Mouse (Mus musculus): Measurements from ENCODE around the gene Lmod3. TPM values are rescaled to one million over a fixed set of nuclear protein-coding genes. Genes with fewer than 3 reads are reported as not detected.

The Lmod3 gene
- polyA plus RNA-seq, 1 experiment = not detected

GRCm38 (mm10) chr6:97278014-97278787 lies 25.6 kb upstream of the Lmod3 start:
- Histone ChIP-seq H3K27ac (ENCODE audit: insufficient read depth, low read depth, low read length) (no peak overlapping the region), H3K4me3 (ENCODE audit: insufficient read depth, low read length) (peak overlapping the region; percentile 29), H3K4me1 (ENCODE audit: control insufficient read depth, insufficient read depth, low read length) (peaks cover 6% of the 10 kb centered on the region)
- peak; percentile 72 for TF ChIP-seq CTCF (IDR thresholded peaks at IDR 0.05; ENCODE audit: low read depth, low read length)
- TF ChIP-seq POLR2A (IDR thresholded peaks at IDR 0.05; ENCODE audit: borderline replicate concordance, low read depth, low read length) = no peak

DNA sequence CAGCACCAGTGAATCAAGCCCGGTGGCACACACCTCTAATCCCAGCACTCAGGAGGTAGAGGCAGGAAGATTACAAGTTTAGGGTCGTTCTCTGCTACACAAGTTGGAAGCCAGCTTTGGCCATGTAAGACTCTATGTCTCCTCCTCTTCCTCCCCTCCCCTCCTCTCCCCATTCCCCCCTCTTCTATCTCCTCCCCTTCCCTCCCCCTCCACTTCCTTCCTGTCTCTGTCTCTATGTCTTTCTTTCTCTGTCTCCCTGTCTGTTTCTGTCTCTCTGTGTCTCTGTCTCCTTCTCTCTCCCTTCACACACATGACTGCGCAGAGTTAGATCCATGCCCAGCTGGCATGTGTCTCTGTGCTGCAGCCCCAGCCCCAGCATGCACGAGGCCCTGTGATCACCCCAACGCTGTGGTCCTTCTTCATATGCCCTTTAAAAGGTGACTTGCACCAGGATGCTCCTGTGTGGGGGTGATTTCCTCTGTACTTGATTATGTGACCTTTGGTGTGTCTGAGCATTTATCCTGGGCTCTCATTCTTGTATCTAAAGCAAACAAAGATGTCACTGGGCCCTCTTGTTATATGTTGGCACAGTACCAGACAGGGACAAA lies 24.4 kb upstream of the Lmod3 start:
- H3K4me3 ChIP-seq (ENCODE audit: insufficient read depth, low read length) = no peak overlapping the region
- H3K27ac ChIP-seq (ENCODE audit: insufficient read depth, low read depth, low read length) = no peak overlapping the region
- TF ChIP-seq CTCF (IDR thresholded peaks at IDR 0.05; ENCODE audit: low read depth, low read length) (no peak), POLR2A (IDR thresholded peaks at IDR 0.05; ENCODE audit: borderline replicate concordance, low read depth, low read length) (no peak)
- H3K4me1 ChIP-seq (ENCODE audit: control insufficient read depth, insufficient read depth, low read length) = peaks cover 6% of the 10 kb centered on the region

DNA sequence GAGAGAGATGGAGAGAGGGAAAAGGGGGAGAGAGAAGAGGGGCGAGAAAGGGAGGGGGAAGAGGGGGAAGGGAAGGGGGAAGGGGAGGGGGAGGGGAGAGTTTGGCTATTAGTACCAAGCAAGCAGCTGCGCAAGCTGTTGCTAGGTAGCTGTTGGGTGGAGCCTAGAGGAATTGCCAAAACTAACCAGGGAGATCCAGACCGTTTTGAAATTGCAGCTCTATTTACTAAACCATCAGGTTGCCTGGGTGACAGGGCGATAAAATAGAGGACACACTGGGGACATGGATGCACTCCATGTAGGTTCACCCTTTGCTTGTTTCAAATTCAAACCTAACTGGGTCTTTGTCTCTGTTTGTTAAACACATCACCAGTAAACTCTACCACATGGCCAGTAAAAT lies 23.8 kb upstream of the Lmod3 start:
- Histone ChIP-seq H3K4me1 (ENCODE audit: control insufficient read depth, insufficient read depth, low read length) (peaks cover 6% of the 10 kb centered on the region), H3K4me3 (ENCODE audit: insufficient read depth, low read length) (no peak overlapping the region), H3K27ac (ENCODE audit: insufficient read depth, low read depth, low read length) (no peak overlapping the region)
- TF ChIP-seq CTCF (IDR thresholded peaks at IDR 0.05; ENCODE audit: low read depth, low read length) (no peak), POLR2A (IDR thresholded peaks at IDR 0.05; ENCODE audit: borderline replicate concordance, low read depth, low read length) (no peak)

DNA sequence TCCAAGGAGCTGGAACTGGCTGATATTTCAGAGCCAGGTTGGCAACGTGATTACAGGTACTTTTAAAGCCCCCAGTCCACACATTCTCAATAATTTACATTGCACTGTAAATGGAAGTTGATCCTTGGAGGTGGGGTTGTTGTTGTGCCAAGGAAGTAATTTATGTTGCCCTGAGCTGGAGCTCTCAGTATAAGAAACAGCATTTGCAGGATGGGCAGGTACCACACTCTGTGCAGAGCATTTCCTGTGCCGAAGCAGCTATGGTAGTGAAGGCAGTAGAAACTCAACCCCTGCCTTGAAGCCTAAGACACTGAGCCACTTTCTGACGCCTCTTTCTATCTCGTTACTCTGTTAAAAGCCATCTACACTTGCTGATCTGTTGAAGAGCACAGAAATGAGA lies 23.2 kb upstream of the Lmod3 start:
- Histone ChIP-seq H3K4me3 (ENCODE audit: insufficient read depth, low read length) (no peak overlapping the region), H3K4me1 (ENCODE audit: control insufficient read depth, insufficient read depth, low read length) (peaks cover 6% of the 10 kb centered on the region), H3K27ac (ENCODE audit: insufficient read depth, low read depth, low read length) (no peak overlapping the region)
- TF ChIP-seq POLR2A (IDR thresholded peaks at IDR 0.05; ENCODE audit: borderline replicate concordance, low read depth, low read length) (no peak), CTCF (IDR thresholded peaks at IDR 0.05; ENCODE audit: low read depth, low read length) (no peak)

GRCm38 (mm10) chr6:97273777-97274176 lies 21.2 kb upstream of the Lmod3 start:
- no peak for TF ChIP-seq CTCF (IDR thresholded peaks at IDR 0.05; ENCODE audit: low read depth, low read length)
- TF ChIP-seq POLR2A (IDR thresholded peaks at IDR 0.05; ENCODE audit: borderline replicate concordance, low read depth, low read length) = no peak
- H3K27ac ChIP-seq (ENCODE audit: insufficient read depth, low read depth, low read length) = no peak overlapping the region
- H3K4me1 ChIP-seq (ENCODE audit: control insufficient read depth, insufficient read depth, low read length) = peaks cover 6% of the 10 kb centered on the region
- H3K4me3 ChIP-seq (ENCODE audit: insufficient read depth, low read length) = no peak overlapping the region

DNA sequence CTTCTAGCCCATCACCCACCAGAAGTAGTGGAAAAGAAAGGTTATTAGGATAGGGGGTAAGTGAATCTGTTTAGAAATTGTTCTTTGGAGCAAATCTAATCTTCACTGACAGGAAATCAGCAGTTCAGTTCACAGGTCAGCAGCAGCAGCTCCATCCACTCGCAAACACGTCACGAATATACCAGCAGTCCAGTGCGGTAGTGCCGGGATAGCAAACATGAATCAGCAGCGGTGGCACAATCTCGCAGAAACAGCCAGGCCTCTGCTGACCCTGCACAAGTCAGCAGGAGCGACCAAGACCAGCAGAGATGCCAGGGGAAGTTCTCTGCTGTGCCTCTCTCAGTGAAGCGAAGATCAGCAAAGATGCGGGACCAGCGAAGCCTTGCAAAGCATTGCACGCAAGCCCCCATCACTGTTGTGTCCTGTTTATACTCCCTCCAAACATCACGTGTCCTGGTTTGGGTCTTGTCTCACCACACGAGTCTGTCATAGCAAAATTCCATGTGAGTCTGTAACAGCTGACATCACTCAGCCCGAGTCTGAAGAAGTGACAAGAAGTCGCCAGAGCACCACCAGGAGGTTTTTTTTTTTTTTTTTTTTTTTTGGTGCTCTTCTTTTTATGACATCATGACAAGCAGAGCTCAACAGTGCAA lies 20.6 kb upstream of the Lmod3 start:
- Histone ChIP-seq H3K4me1 (ENCODE audit: control insufficient read depth, insufficient read depth, low read length) (peaks cover 6% of the 10 kb centered on the region), H3K27ac (ENCODE audit: insufficient read depth, low read depth, low read length) (no peak overlapping the region), H3K4me3 (ENCODE audit: insufficient read depth, low read length) (no peak overlapping the region)
- TF ChIP-seq CTCF (IDR thresholded peaks at IDR 0.05; ENCODE audit: low read depth, low read length) = no peak
- TF ChIP-seq POLR2A (IDR thresholded peaks at IDR 0.05; ENCODE audit: borderline replicate concordance, low read depth, low read length) = no peak

DNA sequence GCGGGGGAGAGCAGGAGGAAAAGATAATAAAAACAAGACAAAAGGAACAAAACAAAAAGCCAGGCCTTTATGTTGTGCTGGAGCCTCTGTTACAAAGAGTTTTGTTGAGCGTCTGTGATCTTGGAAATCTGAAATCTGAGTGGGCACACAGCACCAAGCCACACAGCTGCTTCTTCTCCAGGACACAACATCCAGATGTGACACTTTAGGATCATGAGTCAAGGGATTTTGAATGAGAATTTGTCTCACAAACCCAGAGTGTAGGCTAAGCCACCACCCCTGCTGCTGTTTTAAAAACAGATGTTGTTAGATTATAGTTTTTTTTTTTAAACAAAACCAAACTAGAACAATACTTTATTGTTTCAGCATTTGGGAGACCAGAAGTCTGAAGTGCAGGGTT lies 19.8 kb upstream of the Lmod3 start:
- H3K4me3 ChIP-seq (ENCODE audit: insufficient read depth, low read length) = no peak overlapping the region
- H3K4me1 ChIP-seq (ENCODE audit: control insufficient read depth, insufficient read depth, low read length) = peaks cover 6% of the 10 kb centered on the region
- H3K27ac ChIP-seq (ENCODE audit: insufficient read depth, low read depth, low read length) = no peak overlapping the region
- no peak for TF ChIP-seq POLR2A (IDR thresholded peaks at IDR 0.05; ENCODE audit: borderline replicate concordance, low read depth, low read length)
- TF ChIP-seq CTCF (IDR thresholded peaks at IDR 0.05; ENCODE audit: low read depth, low read length) = no peak

DNA sequence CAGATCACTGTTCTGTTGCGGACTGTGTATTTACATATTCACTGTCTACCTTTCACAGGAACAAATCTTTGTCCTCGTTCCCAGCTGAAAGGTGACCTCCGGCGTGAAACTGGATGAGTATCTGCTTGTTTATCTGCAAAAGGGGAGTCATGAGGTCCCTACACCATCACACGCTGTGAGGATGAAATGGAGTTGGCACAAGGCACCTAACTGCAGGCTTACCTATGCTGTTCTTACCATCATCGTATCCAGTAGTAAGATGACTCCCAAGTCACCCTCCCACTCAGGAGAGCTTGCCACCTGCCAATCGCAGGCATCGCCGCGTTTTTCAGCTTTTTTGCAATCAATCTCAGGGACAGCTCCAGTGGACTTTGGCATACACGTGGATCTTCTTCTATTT lies 17.0 kb upstream of the Lmod3 start:
- no peak overlapping the region for H3K4me3 ChIP-seq (ENCODE audit: insufficient read depth, low read length)
- H3K4me1 ChIP-seq (ENCODE audit: control insufficient read depth, insufficient read depth, low read length) = peaks cover 6% of the 10 kb centered on the region
- no peak overlapping the region for H3K27ac ChIP-seq (ENCODE audit: insufficient read depth, low read depth, low read length)
- TF ChIP-seq CTCF (IDR thresholded peaks at IDR 0.05; ENCODE audit: low read depth, low read length) (no peak), POLR2A (IDR thresholded peaks at IDR 0.05; ENCODE audit: borderline replicate concordance, low read depth, low read length) (no peak)

DNA sequence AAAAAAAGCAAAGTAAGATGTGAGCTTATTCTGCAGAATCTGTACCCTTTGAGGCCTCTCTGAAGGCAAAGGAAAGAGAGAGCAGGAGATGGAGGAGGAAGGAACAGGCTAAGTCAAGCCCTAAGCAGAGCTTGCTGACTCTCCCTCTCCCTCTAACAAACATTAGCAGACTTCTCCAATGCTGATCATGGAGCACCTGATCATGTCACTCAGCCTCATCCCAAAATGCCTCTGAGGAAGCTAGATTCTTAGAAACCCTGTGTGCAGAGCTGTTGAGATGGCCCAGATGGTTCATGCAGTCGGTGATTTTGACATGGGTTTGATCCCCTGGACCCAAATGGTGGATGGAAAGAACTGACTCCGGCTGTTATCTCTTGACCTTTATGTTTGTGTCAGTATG lies 14.6 kb upstream of the Lmod3 start:
- Histone ChIP-seq H3K4me1 (ENCODE audit: control insufficient read depth, insufficient read depth, low read length) (no peaks in the 10 kb centered on the region), H3K27ac (ENCODE audit: insufficient read depth, low read depth, low read length) (no peak overlapping the region), H3K4me3 (ENCODE audit: insufficient read depth, low read length) (no peak overlapping the region)
- TF ChIP-seq CTCF (IDR thresholded peaks at IDR 0.05; ENCODE audit: low read depth, low read length) (no peak), POLR2A (IDR thresholded peaks at IDR 0.05; ENCODE audit: borderline replicate concordance, low read depth, low read length) (no peak)

DNA sequence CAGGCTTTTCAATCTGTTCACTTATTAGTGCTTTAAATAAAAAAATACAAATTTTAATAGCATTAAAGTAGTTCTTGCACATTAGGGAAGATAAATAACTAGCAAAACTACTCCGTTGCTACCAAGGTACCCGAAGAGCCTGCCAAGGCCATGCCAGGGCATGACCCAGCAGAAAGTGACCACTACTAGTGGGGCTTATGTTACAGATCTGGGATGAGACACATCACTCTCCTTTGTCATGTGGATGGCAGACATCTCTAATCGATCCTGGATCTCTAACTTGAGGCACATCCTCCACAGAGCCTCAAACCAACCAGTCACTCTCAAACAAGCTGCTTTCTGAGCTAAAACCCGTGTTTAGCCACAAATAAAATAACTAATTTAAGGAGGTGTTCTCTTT lies 14.1 kb upstream of the Lmod3 start:
- Histone ChIP-seq H3K27ac (ENCODE audit: insufficient read depth, low read depth, low read length) (no peak overlapping the region), H3K4me1 (ENCODE audit: control insufficient read depth, insufficient read depth, low read length) (no peaks in the 10 kb centered on the region), H3K4me3 (ENCODE audit: insufficient read depth, low read length) (no peak overlapping the region)
- TF ChIP-seq CTCF (IDR thresholded peaks at IDR 0.05; ENCODE audit: low read depth, low read length) (no peak), POLR2A (IDR thresholded peaks at IDR 0.05; ENCODE audit: borderline replicate concordance, low read depth, low read length) (no peak)

All from bone marrow macrophage, adult 2 months (primary cell).